Mouse (Mus musculus) inflammation-experienced regulatory T-cells (primary cell): ENCODE results near the gene Pde6d. TPM values are rescaled to one million over a fixed set of nuclear protein-coding genes. Genes with fewer than 3 reads are reported as not detected.

ENCODE experiments used
- polyA plus RNA-seq, 2 experiments: library from polyadenylated mRNA; unstranded; fragments of 100-300 nt; shearing (Covaris generic); gene quantifications; one replicate each; pipeline ENCODE4 v1.2.1; 2017

The Pde6d gene
- polyA plus RNA-seq = 10 to 100 TPM; 46.5 to 47.7 TPM

GRCm38 (mm10) chr1:86582451-86583096, at the start of gene Pde6d, which contains the start of gene Cops7b:
Pde6d (minus strand) TSS chr1:86582629.
Cops7b (plus strand) TSS chr1:86582904.

DNA sequence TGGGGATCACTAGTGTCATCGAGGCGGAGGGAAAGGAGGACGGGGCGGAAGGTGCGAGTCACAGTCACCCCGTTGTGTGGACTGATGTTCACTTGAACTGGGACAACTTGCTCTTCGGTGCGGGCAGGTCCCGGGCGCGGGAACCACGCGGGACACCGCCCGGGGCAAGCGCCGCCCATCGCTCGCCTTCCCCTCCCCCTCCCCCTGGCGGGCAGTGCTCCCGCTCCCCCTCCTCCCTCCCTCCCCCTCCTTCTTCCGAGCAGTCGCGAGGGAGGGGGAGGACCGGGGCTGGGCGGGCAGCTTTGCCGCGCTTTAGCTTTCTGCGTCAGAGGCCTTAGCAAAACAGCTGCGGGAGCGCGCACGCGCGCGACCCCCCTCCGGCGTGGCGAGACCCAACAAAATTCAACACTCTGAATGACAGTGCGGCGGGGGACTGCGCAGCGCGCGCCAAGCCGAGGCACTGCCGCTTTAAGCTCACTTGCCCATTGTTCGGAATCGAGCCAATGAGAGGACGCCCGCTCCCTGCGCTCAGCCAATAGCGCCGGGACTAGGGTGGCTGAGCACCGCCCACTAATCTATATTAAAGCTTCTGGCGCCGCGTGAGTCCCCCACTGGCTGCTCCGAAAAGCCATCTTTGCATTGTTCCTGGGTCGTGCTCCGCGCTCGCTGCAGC, 56.2 kb downstream of the Pde6d start, which contains the start of gene Ptma:
Ptma (plus strand) TSS at position 611 of the 673 bp plus-strand sequence.

Other genes with a start within 250 kb of the Pde6d start
- 100 to 1,000 TPM; 377 to 419 TPM for gene Ncl, start 223.2 kb downstream of the Pde6d start, polyA plus RNA-seq
- 1 to 10 TPM in 1 of 2 experiments, under 1 TPM in 1; 0.83 to 2.0 TPM for gene Nmur1, start 156.4 kb downstream of the Pde6d start, polyA plus RNA-seq
- gene Tex44, start 156.3 kb downstream of the Pde6d start, polyA plus RNA-seq = not detected
- gene Ptma, start 55.9 kb downstream of the Pde6d start, polyA plus RNA-seq = 1,000 to 10,000 TPM; 1,389 to 1,450 TPM
- gene Cops7b, start 275 bp upstream of the Pde6d start, polyA plus RNA-seq = 10 to 100 TPM; 24.6 to 37.8 TPM
- gene Nppc, start 87.9 kb upstream of the Pde6d start, polyA plus RNA-seq = under 1 TPM in 1 of 2 experiments, not detected in 1; 0.37 TPM
- 10 to 100 TPM; 32.7 to 35.5 TPM for gene Dis3l2, start 121.2 kb upstream of the Pde6d start, polyA plus RNA-seq